Mouse (Mus musculus) kidney, adult 2 months (tissue): ENCODE data around the gene BC030499.

Experiments
- CTCF ChIP-seq: fragments of 200-500 bp; conservative IDR thresholded peaks from 2 replicates; pipeline ENCODE4 v1.5.1; 2011; ENCODE audit warnings: low read depth, mild to moderate bottlenecking, control low read depth, low read length, moderate library complexity, mixed read lengths; ENCODE audit not compliant: insufficient read depth, insufficient read length
- POLR2A ChIP-seq: fragments of 200-500 bp; IDR thresholded peaks from one replicate; pipeline ENCODE4 v1.6.1; 2011; ENCODE audit warnings: low read depth, low read length, control low read depth

DNA sequence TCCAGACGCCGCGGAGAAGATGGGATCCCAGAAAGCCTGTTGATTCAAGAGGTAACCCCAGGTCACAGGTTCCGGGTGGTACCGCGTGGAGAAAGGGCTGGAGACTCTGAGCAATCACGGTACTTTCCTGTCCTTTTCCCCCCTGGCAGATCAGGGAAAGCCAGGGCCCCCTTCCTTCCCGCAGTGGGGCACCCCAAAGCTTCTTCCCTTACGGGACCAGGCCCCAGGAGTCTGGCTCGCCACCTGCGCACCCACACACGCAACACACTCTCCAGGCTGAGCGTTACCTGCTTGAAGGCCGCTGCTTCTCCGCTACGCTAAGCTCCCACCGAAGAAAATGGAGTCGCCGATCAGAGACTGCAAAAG, 45.4 kb upstream of the BC030499 start:
- no peak for TF ChIP-seq POLR2A
- TF ChIP-seq CTCF = no peak
